Mouse (Mus musculus) brain, embryonic 14.5 days (tissue): Measurements from ENCODE around the gene Krt1. TPM values are rescaled to one million over a fixed set of nuclear protein-coding genes. Genes with fewer than 3 reads are reported as not detected.

Experiments
- DNase-seq: peaks from one replicate; pipeline ENCODE4 v3.0.0-alpha.2; 2011; ENCODE audit warnings: low read depth
- CTCF ChIP-seq: fragments of 200-500 bp; IDR thresholded peaks from 2 replicates; pipeline ENCODE4 v1.5.1; 2012; ENCODE audit warnings: inconsistent platforms, mild to moderate bottlenecking, moderate library complexity, borderline replicate concordance; ENCODE audit not compliant: insufficient read depth, insufficient read length; ENCODE audit errors: extremely low read depth
- POLR2A ChIP-seq: fragments of 200-500 bp; IDR thresholded peaks from 2 replicates; pipeline ENCODE4 v1.6.1; 2012; ENCODE audit warnings: mild to moderate bottlenecking, inconsistent platforms, borderline replicate concordance; ENCODE audit not compliant: poor library complexity, insufficient read depth, insufficient read length, severe bottlenecking; ENCODE audit errors: extremely low read depth
- polyA plus RNA-seq: library from polyadenylated mRNA; depleted of rRNA; stranded (reverse); fragments of >200 nt; gene quantifications from 2 replicates; pipeline ENCODE4 v1.2.3, GENCODE M21; 2012; rRNA removed

Krt1 gene
- polyA plus RNA-seq: 14.9 and 19.4 TPM in 2 replicates

GRCm38 (mm10) chr15:101850694-101851093 lies at the start of gene Krt1:
Gene Krt1 (minus strand): TSS chr15:101850794.
- no peak for TF ChIP-seq CTCF
- no peak for TF ChIP-seq POLR2A
- DNase-seq: no peak

GRCm38 (mm10) chr15:101895216-101895615 lies 44.6 kb upstream of the Krt1 start:
- no peak for DNase-seq
- TF ChIP-seq CTCF (no peak), POLR2A (no peak)

GRCm38 (mm10) chr15:101892820-101893219 lies 42.2 kb upstream of the Krt1 start, which contains the start of gene Krt76:
Gene Krt76 (minus strand): TSS chr15:101892920.
- DNase-seq: no peak
- TF ChIP-seq POLR2A: no peak
- no peak for TF ChIP-seq CTCF

- DNase-seq: peak; percentile 40
These were observed 29.2 kb upstream of the Krt1 start for GRCm38 (mm10) chr15:101879776-101880175.

GRCm38 (mm10) chr15:101878041-101878440 lies 27.4 kb upstream of the Krt1 start:
- TF ChIP-seq CTCF (no peak), POLR2A (no peak)
- no peak for DNase-seq

More at GRCm38 (mm10) chr15:101879776-101880175, 29.2 kb upstream of the Krt1 start:
- TF ChIP-seq CTCF (no peak), POLR2A (no peak)

- no peak for DNase-seq
These were observed 23.8 kb upstream of the Krt1 start for GRCm38 (mm10) chr15:101874383-101874782.

GRCm38 (mm10) chr15:101873231-101873630 lies 22.6 kb upstream of the Krt1 start:
- DNase-seq: no peak
- TF ChIP-seq POLR2A (no peak), CTCF (no peak)

More at GRCm38 (mm10) chr15:101874383-101874782, 23.8 kb upstream of the Krt1 start:
- TF ChIP-seq CTCF: no peak
- TF ChIP-seq POLR2A: no peak

- TF ChIP-seq POLR2A (no peak), CTCF (no peak)
- DNase-seq: peak; percentile 82
These were observed 18.8 kb upstream of the Krt1 start, which contains the start of gene Krt77 for GRCm38 (mm10) chr15:101869431-101869830. Gene Krt77 (minus strand): TSS chr15:101869705.

GRCm38 (mm10) chr15:101866754-101867153 lies 16.2 kb upstream of the Krt1 start:
- TF ChIP-seq POLR2A (no peak), CTCF (no peak)
- DNase-seq: no peak

- peak; percentile 11 for DNase-seq
- TF ChIP-seq POLR2A: no peak
- TF ChIP-seq CTCF: peak; percentile 20; the same call in 1 of the 2 replicates
These were observed 10.0 kb upstream of the Krt1 start for GRCm38 (mm10) chr15:101860421-101861130.

GRCm38 (mm10) chr15:101859735-101860170 lies 9.2 kb upstream of the Krt1 start:
- TF ChIP-seq CTCF (0 out of 2 replicates have a peak, but pooled peaks have one; percentile 6), POLR2A (no peak)
- DNase-seq: peak; percentile 72

- DNase-seq: no peak
- TF ChIP-seq CTCF (no peak), POLR2A (no peak)
These were observed 8.3 kb upstream of the Krt1 start for GRCm38 (mm10) chr15:101858673-101859425.

- TF ChIP-seq POLR2A (no peak), CTCF (no peak)
- no peak for DNase-seq
These were observed 6.1 kb upstream of the Krt1 start for GRCm38 (mm10) chr15:101856696-101857095.
